Mouse (Mus musculus) forebrain, postnatal 0 days (tissue): ENCODE measurements around the gene Gas1. TPM values are rescaled to one million over a fixed set of nuclear protein-coding genes. Genes with fewer than 3 reads are reported as not detected.

Experiments
- ATAC-seq: fragments of 200-750 bp; cut with Nextera tagmentation; 2 replicates; pipeline ENCODE4 v1.8.0; 2017; ENCODE audit warnings: mild to moderate bottlenecking, moderate library complexity
- DNase-seq: peaks from one replicate; pipeline ENCODE4 v3.0.0-alpha.2; 2015
- H3K27ac ChIP-seq: fragments of 300-500 bp; sonication (generic); 2 replicates; pipeline ENCODE4 v1.5.1; 2014; ENCODE audit warnings: low read depth, mild to moderate bottlenecking, antibody characterized with exemption, low read length, moderate library complexity, mixed read lengths
- H3K27me3 ChIP-seq: fragments of 300-500 bp; sonication (generic); 2 replicates; pipeline ENCODE4 v1.6.1; 2014; ENCODE audit warnings: mild to moderate bottlenecking, low read length, mixed read lengths; ENCODE audit not compliant: insufficient read depth
- H3K36me3 ChIP-seq: fragments of 300-500 bp; sonication (generic); 2 replicates; pipeline ENCODE4 v1.6.1; 2014; ENCODE audit warnings: mild to moderate bottlenecking, moderate library complexity; ENCODE audit not compliant: insufficient read depth
- H3K4me1 ChIP-seq: fragments of 300-500 bp; sonication (generic); 2 replicates; pipeline ENCODE4 v1.6.1; 2014; ENCODE audit warnings: antibody characterized with exemption; ENCODE audit not compliant: insufficient read depth
- H3K4me2 ChIP-seq: fragments of 300-500 bp; sonication (generic); 2 replicates; pipeline ENCODE4 v1.6.1; 2014; ENCODE audit warnings: low read depth, mild to moderate bottlenecking, moderate library complexity
- H3K4me3 ChIP-seq: fragments of 300-500 bp; sonication (generic); 2 replicates; pipeline ENCODE4 v1.5.1; 2014; ENCODE audit warnings: low read depth, low read length, mixed read lengths
- H3K9ac ChIP-seq: fragments of 300-500 bp; sonication (generic); 2 replicates; pipeline ENCODE4 v1.6.1; 2014; ENCODE audit warnings: mild to moderate bottlenecking
- H3K9me3 ChIP-seq: fragments of 300-500 bp; sonication (generic); 2 replicates; pipeline ENCODE4 v1.6.1; 2016; ENCODE audit warnings: low read length
- CTCF ChIP-seq: sonication (generic); IDR thresholded peaks from 2 replicates; pipeline ENCODE4 v1.5.1; 2016; ENCODE audit warnings: antibody characterized with exemption, control low read depth, low read depth
- WGBS: fragments of 180-500 bp; shearing (Covaris S2); extraction: QIAGEN DNeasy Blood & Tissue Kit; methylation state at CpG from one replicate; pipeline ENCODE4 v1.1.7; 2014; 5-methylcytosine and 5-hydroxymethylcytosine counted together
- polyA plus RNA-seq: library from polyadenylated mRNA; unstranded; fragments of >200 nt; fragmentation: Nextera tagmentation; extraction: Ambion mirVana; gene quantifications from 2 replicates; pipeline ENCODE4 v1.2.1, GENCODE M21; 2015
- total RNA-seq: library from RNA; depleted of rRNA; stranded (reverse); fragments of >200 nt; gene quantifications from 2 replicates; pipeline ENCODE4 v1.2.3, GENCODE M21; 2014

Gene Gas1
- total and polyA plus RNA-seq, 2 experiments from 2014 or later, result 22.4 to 40.9 TPM

DNA sequence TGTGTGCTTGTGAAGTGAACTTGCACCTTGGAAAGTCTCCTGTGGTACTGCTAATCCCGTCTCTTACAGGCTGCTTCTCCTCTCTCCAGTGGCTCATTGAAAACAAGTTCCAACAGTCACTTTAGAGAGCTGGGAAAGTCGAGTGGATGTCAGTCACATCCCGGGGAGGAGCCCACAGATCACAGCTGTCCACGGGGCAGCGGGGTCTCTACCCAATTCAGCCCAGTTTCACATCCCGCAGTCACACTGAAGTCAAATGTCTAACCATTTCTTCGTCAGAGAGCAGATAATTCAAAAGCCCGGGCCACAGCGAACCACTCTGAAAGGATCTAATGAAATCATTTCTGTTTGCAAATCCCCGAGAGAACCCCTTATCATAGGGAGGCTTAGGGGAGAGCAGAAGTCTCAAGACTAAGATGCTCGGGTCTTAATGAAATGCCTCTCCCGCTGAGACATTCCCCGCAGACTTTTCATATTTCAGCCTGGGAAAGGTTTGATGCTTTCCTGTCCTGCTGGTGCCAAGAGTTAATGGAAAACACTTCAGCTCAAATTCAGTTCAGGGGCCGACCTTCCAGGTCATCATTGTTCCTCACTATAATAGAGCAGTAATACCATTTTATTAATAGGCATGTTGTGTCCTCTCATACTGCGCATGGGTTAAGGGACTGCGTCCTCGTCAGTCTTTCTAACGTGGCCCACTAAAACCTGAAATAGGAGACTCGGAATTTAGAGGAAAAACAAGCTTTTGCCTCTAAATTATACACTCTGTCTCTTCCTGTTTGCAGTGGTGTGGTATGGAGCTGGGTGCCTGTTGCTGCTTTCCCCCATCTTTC, 20.7 kb downstream of the Gas1 start:
- Histone ChIP-seq H3K36me3 (no peaks in the 10 kb centered on the region), H3K4me1 (no peaks in the 10 kb centered on the region), H3K4me3 (no peak overlapping the region), H3K27ac (no peak overlapping the region), H3K27me3 (no peaks in the 10 kb centered on the region), H3K9me3 (no peaks in the 10 kb centered on the region; the same call in 1 of the 2 replicates), H3K9ac (no peak overlapping the region), H3K4me2 (no peak overlapping the region)
- DNase-seq (no peak), ATAC-seq (no peak)
- no peak for TF ChIP-seq CTCF
- WGBS, result 12% methylated on average over 19 of the region's 19 CpGs

- Histone ChIP-seq H3K9ac (no peak overlapping the region), H3K9me3 (no peaks in the 10 kb centered on the region; the same call in 1 of the 2 replicates), H3K4me2 (no peak overlapping the region), H3K27me3 (no peaks in the 10 kb centered on the region), H3K4me1 (no peaks in the 10 kb centered on the region), H3K27ac (no peak overlapping the region), H3K4me3 (no peak overlapping the region), H3K36me3 (no peaks in the 10 kb centered on the region)
- DNase-seq (no peak), ATAC-seq (no peak)
- WGBS, result 92% methylated on average over 3 of the region's 3 CpGs
- no peak for TF ChIP-seq CTCF
These were observed 23.0 kb downstream of the Gas1 start for GRCm38 (mm10) chr13:60154170-60154569.

DNA sequence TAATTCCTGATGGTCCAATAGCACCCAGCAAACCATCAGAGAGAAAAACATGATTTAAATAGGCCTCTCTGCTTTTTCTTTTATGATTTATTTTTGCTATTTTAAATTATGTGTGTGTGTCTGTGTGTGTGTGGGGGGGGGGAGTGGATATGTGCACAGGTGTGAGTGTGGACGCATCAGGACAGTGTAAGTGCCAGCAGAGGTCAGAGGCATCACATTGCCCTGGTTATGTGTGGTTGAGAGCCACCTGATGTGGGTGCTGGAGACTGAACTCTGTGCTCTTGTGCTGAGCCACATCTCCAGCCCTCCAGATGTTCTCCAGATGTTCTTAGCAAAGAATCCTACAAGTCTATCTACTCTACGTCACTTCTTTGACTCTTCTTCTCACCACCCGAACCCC, 28.9 kb downstream of the Gas1 start:
- WGBS, result 90% methylated on average over 3 of the region's 3 CpGs
- Histone ChIP-seq H3K9ac (no peak overlapping the region), H3K27ac (no peak overlapping the region), H3K36me3 (no peaks in the 10 kb centered on the region), H3K4me2 (no peak overlapping the region), H3K9me3 (no peaks in the 10 kb centered on the region; the same call in 1 of the 2 replicates), H3K4me1 (peaks cover 4% of the 10 kb centered on the region; the same call in 1 of the 2 replicates), H3K27me3 (no peaks in the 10 kb centered on the region), H3K4me3 (no peak overlapping the region)
- ATAC-seq, result no peak
- no peak for DNase-seq
- no peak for TF ChIP-seq CTCF

DNA sequence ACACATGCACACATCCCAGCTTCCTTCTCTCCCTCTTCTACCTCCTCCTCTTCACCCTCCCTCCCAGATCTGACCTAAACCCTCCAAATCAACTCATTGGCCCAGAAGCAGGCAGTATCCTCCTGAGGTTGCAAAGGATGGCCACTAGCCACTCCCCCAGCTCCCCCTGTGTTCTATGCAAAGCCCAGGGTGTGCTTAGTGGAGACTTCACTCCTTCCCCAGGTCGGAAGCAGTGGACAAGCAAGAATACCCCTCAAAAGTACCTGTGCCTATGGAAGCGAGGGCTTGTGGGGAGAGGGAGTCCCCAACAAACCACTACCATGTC, 29.3 kb downstream of the Gas1 start:
- Histone ChIP-seq H3K27me3 (no peaks in the 10 kb centered on the region), H3K27ac (peak overlapping the region; percentile 57), H3K4me1 (peaks cover 4% of the 10 kb centered on the region; the same call in 1 of the 2 replicates), H3K4me2 (peak overlapping the region; percentile 56), H3K36me3 (no peaks in the 10 kb centered on the region), H3K4me3 (peak overlapping the region; percentile 39; the same call in 1 of the 2 replicates), H3K9me3 (no peaks in the 10 kb centered on the region), H3K9ac (peak overlapping the region; percentile 50)
- TF ChIP-seq CTCF, result no peak
- DNase-seq (no peak), ATAC-seq (no peak)
- 58% methylated on average over 2 of the region's 2 CpGs for WGBS

DNA sequence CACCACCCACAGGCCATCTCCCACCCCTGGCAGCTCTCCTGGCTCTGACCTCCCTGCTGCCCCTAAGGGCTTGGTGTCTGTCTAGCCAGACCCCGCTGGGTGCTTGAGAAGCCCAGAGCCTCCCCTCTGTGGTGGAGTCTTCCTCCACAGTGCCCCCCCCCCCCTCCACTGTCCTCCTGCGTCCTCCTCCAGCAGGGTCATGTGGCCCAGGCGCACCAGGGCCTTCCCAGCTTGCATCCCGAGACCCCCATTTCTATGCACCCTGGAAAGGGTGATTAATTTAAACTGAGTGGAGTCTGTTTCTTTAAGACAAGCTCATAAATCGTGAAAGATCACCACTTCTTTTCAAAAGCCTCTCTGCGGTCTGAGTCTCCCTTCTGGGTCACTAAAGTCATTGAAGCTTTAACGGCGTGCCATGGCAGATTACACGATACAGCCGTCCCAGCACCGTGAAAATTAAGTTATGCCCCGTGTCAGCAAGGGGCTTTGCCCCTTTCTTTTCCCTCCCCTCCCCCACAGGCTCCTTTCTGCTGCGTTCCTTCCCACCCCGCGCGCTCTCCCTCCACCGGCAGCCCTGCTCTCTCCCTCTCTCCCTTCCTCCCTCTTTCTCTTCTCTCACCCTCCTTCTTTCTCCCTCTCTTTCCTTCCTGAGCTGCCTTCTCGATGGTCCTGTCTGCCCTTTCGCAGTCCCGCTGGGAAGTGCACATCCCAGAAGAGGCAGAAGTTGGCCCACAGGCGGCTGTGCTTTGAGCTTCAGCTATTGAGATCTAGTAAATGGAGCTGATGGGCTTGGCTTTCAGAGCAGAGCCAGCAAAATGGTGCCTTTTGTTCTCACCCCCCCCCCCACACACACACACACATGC, 29.9 kb downstream of the Gas1 start:
- Histone ChIP-seq H3K4me2 (peak overlapping the region; percentile 56), H3K9ac (peak overlapping the region; percentile 50), H3K9me3 (no peaks in the 10 kb centered on the region), H3K36me3 (no peaks in the 10 kb centered on the region), H3K27me3 (no peaks in the 10 kb centered on the region), H3K27ac (peak overlapping the region; percentile 57), H3K4me3 (peak overlapping the region; percentile 39), H3K4me1 (peaks cover 4% of the 10 kb centered on the region; the same call in 1 of the 2 replicates)
- peak; percentile 88 for ATAC-seq
- 4% methylated on average over 21 of the region's 21 CpGs for WGBS
- TF ChIP-seq CTCF, result 0 out of 2 replicates have a peak, but pooled peaks have one; percentile 2
- DNase-seq, result peak; percentile 67

GRCm38 (mm10) chr13:60146231-60146630, 30.9 kb downstream of the Gas1 start:
- Histone ChIP-seq H3K36me3 (no peaks in the 10 kb centered on the region), H3K4me1 (peaks cover 4% of the 10 kb centered on the region; the same call in 1 of the 2 replicates), H3K9me3 (no peaks in the 10 kb centered on the region), H3K27ac (no peak overlapping the region), H3K4me3 (no peak overlapping the region), H3K27me3 (no peaks in the 10 kb centered on the region), H3K9ac (no peak overlapping the region), H3K4me2 (no peak overlapping the region)
- WGBS, result 52% methylated on average over 3 of the region's 3 CpGs
- DNase-seq, result no peak
- no peak for ATAC-seq
- no peak for TF ChIP-seq CTCF

DNA sequence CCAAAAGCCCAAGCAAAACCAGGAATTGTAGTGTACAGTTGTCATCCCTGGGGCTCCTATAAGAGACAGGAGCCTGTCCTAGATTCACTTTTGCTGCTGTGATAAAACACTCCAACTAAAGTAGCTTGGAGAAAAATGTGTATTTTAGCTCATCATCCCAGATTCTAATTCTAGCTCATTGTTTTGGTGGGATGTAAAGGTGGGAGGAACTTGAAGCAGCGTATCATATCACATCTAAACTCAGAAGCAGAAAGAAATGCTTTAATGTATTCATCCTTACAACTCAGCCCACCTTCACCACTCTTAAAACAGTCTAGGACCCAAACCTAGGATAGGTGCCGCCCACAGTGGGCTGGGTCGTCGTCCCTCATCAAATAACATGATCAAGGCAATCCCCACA, 40.2 kb downstream of the Gas1 start:
- 97% methylated on average over 4 of the region's 4 CpGs for WGBS
- TF ChIP-seq CTCF, result no peak
- Histone ChIP-seq H3K4me2 (no peak overlapping the region), H3K9me3 (no peaks in the 10 kb centered on the region), H3K9ac (no peak overlapping the region), H3K4me1 (no peaks in the 10 kb centered on the region), H3K4me3 (no peak overlapping the region), H3K27me3 (no peaks in the 10 kb centered on the region), H3K27ac (no peak overlapping the region), H3K36me3 (no peaks in the 10 kb centered on the region)
- DNase-seq, result no peak
- no peak for ATAC-seq
